Mouse (Mus musculus) frontal cortex, postnatal 36 days (tissue): ENCODE measurements around the gene Tecpr1.

Experiments
- DNase-seq, 2 experiments: peaks; one replicate each; pipeline ENCODE4 v3.0.0; 2022; ENCODE audit warnings: low spot score in 2 of 2

Tecpr1 gene

GRCm38 (mm10) chr5:144214453-144214852, 9.0 kb downstream of the Tecpr1 start:
- DNase-seq, result no peak

- peak; percentile 55 to 62 for DNase-seq
Observed at GRCm38 (mm10) chr5:144207478-144207877, 15.9 kb downstream of the Tecpr1 start.

- no peak for DNase-seq
Observed at GRCm38 (mm10) chr5:144206069-144206468, 17.3 kb downstream of the Tecpr1 start.

GRCm38 (mm10) chr5:144204911-144205310, 18.5 kb downstream of the Tecpr1 start:
- no peak for DNase-seq

- DNase-seq, result no peak
Observed at GRCm38 (mm10) chr5:144204303-144204702, 19.1 kb downstream of the Tecpr1 start.

GRCm38 (mm10) chr5:144203398-144203959, 19.9 kb downstream of the Tecpr1 start:
- DNase-seq, result no peak

GRCm38 (mm10) chr5:144202430-144202829, 21.0 kb downstream of the Tecpr1 start:
- no peak for DNase-seq

GRCm38 (mm10) chr5:144200616-144201015, 22.8 kb downstream of the Tecpr1 start:
- no peak for DNase-seq

GRCm38 (mm10) chr5:144195567-144195966, 27.8 kb downstream of the Tecpr1 start:
- no peak for DNase-seq

GRCm38 (mm10) chr5:144194416-144194815, 29.0 kb downstream of the Tecpr1 start:
- no peak for DNase-seq

- DNase-seq, result no peak
Observed at GRCm38 (mm10) chr5:144192673-144193072, 30.7 kb downstream of the Tecpr1 start.

GRCm38 (mm10) chr5:144191026-144191425, 32.4 kb downstream of the Tecpr1 start:
- DNase-seq, result no peak

- no peak for DNase-seq
Observed at GRCm38 (mm10) chr5:144189950-144190583, 33.3 kb downstream of the Tecpr1 start, which contains the start of gene Bhlha15. TSS of gene Bhlha15 (plus strand) at chr5:144190286.

GRCm38 (mm10) chr5:144189327-144189726, 34.1 kb downstream of the Tecpr1 start:
- no peak for DNase-seq

GRCm38 (mm10) chr5:144188422-144188821, 35.0 kb downstream of the Tecpr1 start:
- no peak for DNase-seq

- no peak for DNase-seq
Observed at GRCm38 (mm10) chr5:144184350-144185045, 38.9 kb downstream of the Tecpr1 start.

- DNase-seq, result no peak
Observed at GRCm38 (mm10) chr5:144183647-144184335, 39.6 kb downstream of the Tecpr1 start.

- DNase-seq, result no peak
Observed at GRCm38 (mm10) chr5:144183248-144183559, 40.2 kb downstream of the Tecpr1 start.

- no peak for DNase-seq
Observed at GRCm38 (mm10) chr5:144182542-144183247, 40.7 kb downstream of the Tecpr1 start.

- DNase-seq, result no peak
Observed at GRCm38 (mm10) chr5:144181249-144181648, 42.2 kb downstream of the Tecpr1 start.

- DNase-seq, result no peak
Observed at GRCm38 (mm10) chr5:144178216-144178615, 45.2 kb downstream of the Tecpr1 start.

GRCm38 (mm10) chr5:144173648-144174047, 49.8 kb downstream of the Tecpr1 start:
- no peak for DNase-seq
